Mouse (Mus musculus): ENCODE results near the gene Il22ra1. TPM values are rescaled to one million over a fixed set of nuclear protein-coding genes. Genes with fewer than 3 reads are reported as not detected.

Il22ra1 gene
- polyA plus RNA-seq, 1 experiment from 2014 or later, result not detected

GRCm38 (mm10) chr4:135739148-135739547, 11.2 kb downstream of the Il22ra1 start:
- no peak for ATAC-seq (ENCODE audit: low FRiP score)
- Histone ChIP-seq H3K9me3 (replicated peaks) (peaks cover 5% of the 10 kb centered on the region; the same call in 1 of the 2 replicates), H3K27ac (no peak overlapping the region), H3K27me3 (no peaks in the 10 kb centered on the region), H3K4me3 (no peak overlapping the region), H3K36me3 (no peaks in the 10 kb centered on the region), H3K4me1 (peaks cover 3% of the 10 kb centered on the region; the same call in 1 of the 2 replicates), H3K4me2 (replicated peaks) (no peak overlapping the region), H3K9ac (no peak overlapping the region)
- WGBS, result 74% methylated on average over 7 of the region's 7 CpGs

GRCm38 (mm10) chr4:135739672-135740071, 11.7 kb downstream of the Il22ra1 start:
- no peak overlapping the region for H3K9ac ChIP-seq
- no peaks in the 10 kb centered on the region for H3K36me3 ChIP-seq

GRCm38 (mm10) chr4:135743520-135743919, 15.5 kb downstream of the Il22ra1 start:
- Histone ChIP-seq H3K4me2 (replicated peaks) (no peak overlapping the region), H3K4me3 (no peak overlapping the region), H3K27ac (no peak overlapping the region), H3K27me3 (no peaks in the 10 kb centered on the region), H3K4me1 (peaks cover 8% of the 10 kb centered on the region; the same call in 1 of the 2 replicates), H3K9ac (no peak overlapping the region), H3K9me3 (replicated peaks) (no peaks in the 10 kb centered on the region), H3K36me3 (no peaks in the 10 kb centered on the region)
- no peak for ATAC-seq (ENCODE audit: low FRiP score)
- WGBS, result 46% methylated on average over 6 of the region's 6 CpGs

More at GRCm38 (mm10) chr4:135739672-135740071, 11.7 kb downstream of the Il22ra1 start:
- peaks cover 7% of the 10 kb centered on the region; the same call in 1 of the 2 replicates for H3K4me1 ChIP-seq
- no peak overlapping the region for H3K4me3 ChIP-seq
- H3K4me2 ChIP-seq (replicated peaks), result no peak overlapping the region
- ATAC-seq (ENCODE audit: low FRiP score), result no peak
- no peaks in the 10 kb centered on the region for H3K27me3 ChIP-seq
- H3K27ac ChIP-seq, result no peak overlapping the region
- H3K9me3 ChIP-seq (replicated peaks), result 0 out of 2 replicates have a peak, but pooled peaks cover 5% of the 10 kb centered on the region
- WGBS, result 86% methylated on average over 14 of the region's 14 CpGs

GRCm38 (mm10) chr4:135744726-135745448, 16.9 kb downstream of the Il22ra1 start:
- Histone ChIP-seq H3K9me3 (replicated peaks) (no peaks in the 10 kb centered on the region), H3K27ac (no peak overlapping the region), H3K27me3 (no peaks in the 10 kb centered on the region), H3K9ac (no peak overlapping the region), H3K4me2 (replicated peaks) (no peak overlapping the region), H3K4me1 (peaks cover 8% of the 10 kb centered on the region; the same call in 1 of the 2 replicates), H3K4me3 (no peak overlapping the region), H3K36me3 (no peaks in the 10 kb centered on the region)
- no peak for ATAC-seq (ENCODE audit: low FRiP score)
- WGBS, result 59% methylated on average over 16 of the region's 16 CpGs

GRCm38 (mm10) chr4:135745613-135746012, 17.6 kb downstream of the Il22ra1 start:
- no peak overlapping the region for H3K27ac ChIP-seq
- no peak for ATAC-seq (ENCODE audit: low FRiP score)
- WGBS, result 76% methylated on average over 10 of the region's 10 CpGs
- H3K27me3 ChIP-seq, result no peaks in the 10 kb centered on the region
- H3K4me2 ChIP-seq (replicated peaks), result no peak overlapping the region
- no peak overlapping the region for H3K9ac ChIP-seq
- H3K4me1 ChIP-seq, result peaks cover 8% of the 10 kb centered on the region; the same call in 1 of the 2 replicates
- H3K9me3 ChIP-seq (replicated peaks), result no peaks in the 10 kb centered on the region
- no peak overlapping the region for H3K4me3 ChIP-seq
- no peaks in the 10 kb centered on the region for H3K36me3 ChIP-seq

GRCm38 (mm10) chr4:135750896-135751295, 22.9 kb downstream of the Il22ra1 start:
- H3K4me2 ChIP-seq (replicated peaks), result no peak overlapping the region
- H3K36me3 ChIP-seq, result no peaks in the 10 kb centered on the region
- H3K9me3 ChIP-seq (replicated peaks), result 0 out of 2 replicates have a peak, but pooled peaks cover 4% of the 10 kb centered on the region
- no peak for ATAC-seq (ENCODE audit: low FRiP score)
- H3K27me3 ChIP-seq, result no peaks in the 10 kb centered on the region
- H3K4me3 ChIP-seq, result no peak overlapping the region
- 76% methylated on average over 8 of the region's 8 CpGs for whole genome bisulfite sequencing
- H3K27ac ChIP-seq, result no peak overlapping the region
- no peak overlapping the region for H3K9ac ChIP-seq
- no peaks in the 10 kb centered on the region for H3K4me1 ChIP-seq

- Histone ChIP-seq H3K4me3 (no peak overlapping the region), H3K36me3 (no peaks in the 10 kb centered on the region), H3K4me2 (replicated peaks) (no peak overlapping the region), H3K9me3 (replicated peaks) (0 out of 2 replicates have a peak, but pooled peaks cover 4% of the 10 kb centered on the region), H3K27me3 (no peaks in the 10 kb centered on the region), H3K27ac (no peak overlapping the region), H3K4me1 (no peaks in the 10 kb centered on the region), H3K9ac (no peak overlapping the region)
- ATAC-seq (ENCODE audit: low FRiP score), result no peak
- WGBS, result 80% methylated on average over 7 of the region's 7 CpGs
Observed at GRCm38 (mm10) chr4:135752106-135752778, 24.3 kb downstream of the Il22ra1 start.

- WGBS, result 88% methylated on average over 8 of the region's 8 CpGs
- ATAC-seq (ENCODE audit: low FRiP score), result no peak
- H3K9ac ChIP-seq, result no peak overlapping the region
- H3K4me1 ChIP-seq, result no peaks in the 10 kb centered on the region
- H3K27ac ChIP-seq, result no peak overlapping the region
- no peaks in the 10 kb centered on the region for H3K27me3 ChIP-seq
- no peak overlapping the region for H3K4me3 ChIP-seq
- no peak overlapping the region for H3K4me2 ChIP-seq (replicated peaks)
- 0 out of 2 replicates have a peak, but pooled peaks cover 4% of the 10 kb centered on the region for H3K9me3 ChIP-seq (replicated peaks)
- H3K36me3 ChIP-seq, result no peaks in the 10 kb centered on the region
Observed at GRCm38 (mm10) chr4:135752779-135753164, 24.8 kb downstream of the Il22ra1 start.

- Histone ChIP-seq H3K9ac (no peak overlapping the region), H3K4me2 (replicated peaks) (no peak overlapping the region), H3K36me3 (no peaks in the 10 kb centered on the region), H3K27ac (no peak overlapping the region), H3K4me1 (peaks cover 10% of the 10 kb centered on the region), H3K4me3 (no peak overlapping the region), H3K9me3 (replicated peaks) (0 out of 2 replicates have a peak, but pooled peaks cover 4% of the 10 kb centered on the region), H3K27me3 (0 out of 2 replicates have a peak, but pooled peaks cover 10% of the 10 kb centered on the region)
- no peak for ATAC-seq (ENCODE audit: low FRiP score)
- WGBS, result 34% methylated on average over 4 of the region's 4 CpGs
Observed at GRCm38 (mm10) chr4:135758331-135758730, 30.4 kb downstream of the Il22ra1 start.

GRCm38 (mm10) chr4:135758825-135759224, 30.9 kb downstream of the Il22ra1 start:
- ATAC-seq (ENCODE audit: low FRiP score), result no peak
- Histone ChIP-seq H3K9ac (no peak overlapping the region), H3K27me3 (peaks cover 13% of the 10 kb centered on the region; the same call in 1 of the 2 replicates), H3K4me1 (peaks cover 10% of the 10 kb centered on the region), H3K27ac (no peak overlapping the region), H3K9me3 (replicated peaks) (0 out of 2 replicates have a peak, but pooled peaks cover 4% of the 10 kb centered on the region), H3K4me3 (no peak overlapping the region), H3K36me3 (no peaks in the 10 kb centered on the region), H3K4me2 (replicated peaks) (no peak overlapping the region)
- 47% methylated on average over 6 of the region's 6 CpGs for WGBS

- peaks cover 13% of the 10 kb centered on the region; the same call in 1 of the 2 replicates for H3K27me3 ChIP-seq
- no peaks in the 10 kb centered on the region for H3K36me3 ChIP-seq
- 61% methylated on average over 10 of the region's 10 CpGs for WGBS
- H3K4me2 ChIP-seq (replicated peaks), result no peak within 1 kb of the TSS
- H3K27ac ChIP-seq, result no peak within 1 kb of the TSS
- ATAC-seq (ENCODE audit: low FRiP score), result no peak
- H3K9me3 ChIP-seq (replicated peaks), result no peaks in the 10 kb centered on the region
- no peak within 1 kb of the TSS for H3K9ac ChIP-seq
- no peak within 1 kb of the TSS for H3K4me3 ChIP-seq
- H3K4me1 ChIP-seq, result peaks cover 10% of the 10 kb centered on the region
Observed at GRCm38 (mm10) chr4:135759356-135759976, 31.5 kb downstream of the Il22ra1 start, which contains the start of gene Myom3. Gene Myom3, plus strand, starts transcription at chr4:135759715.

GRCm38 (mm10) chr4:135761048-135761447, 33.1 kb downstream of the Il22ra1 start:
- H3K9ac ChIP-seq, result no peak overlapping the region
- no peak overlapping the region for H3K27ac ChIP-seq
- no peaks in the 10 kb centered on the region for H3K36me3 ChIP-seq
- 72% methylated on average over 8 of the region's 8 CpGs for WGBS
- H3K9me3 ChIP-seq (replicated peaks), result no peaks in the 10 kb centered on the region
- peaks cover 10% of the 10 kb centered on the region for H3K4me1 ChIP-seq
- ATAC-seq (ENCODE audit: low FRiP score), result no peak
- H3K4me3 ChIP-seq, result no peak overlapping the region
- H3K4me2 ChIP-seq (replicated peaks), result no peak overlapping the region
- H3K27me3 ChIP-seq, result peaks cover 13% of the 10 kb centered on the region; the same call in 1 of the 2 replicates

Measured in hindbrain, embryonic 12.5 days (tissue).